Mouse (Mus musculus): ENCODE results near the gene Trap1. TPM values are rescaled to one million over a fixed set of nuclear protein-coding genes. Genes with fewer than 3 reads are reported as not detected.
"Not testable (repeated sequence)": the region's sequence is repeated elsewhere in the genome, so short reads cannot be mapped to it uniquely, and the experiment has no call there.

Trap1 gene
- polyA plus RNA-seq, 1 experiment from 2014 or later = 68.3 TPM

DNA sequence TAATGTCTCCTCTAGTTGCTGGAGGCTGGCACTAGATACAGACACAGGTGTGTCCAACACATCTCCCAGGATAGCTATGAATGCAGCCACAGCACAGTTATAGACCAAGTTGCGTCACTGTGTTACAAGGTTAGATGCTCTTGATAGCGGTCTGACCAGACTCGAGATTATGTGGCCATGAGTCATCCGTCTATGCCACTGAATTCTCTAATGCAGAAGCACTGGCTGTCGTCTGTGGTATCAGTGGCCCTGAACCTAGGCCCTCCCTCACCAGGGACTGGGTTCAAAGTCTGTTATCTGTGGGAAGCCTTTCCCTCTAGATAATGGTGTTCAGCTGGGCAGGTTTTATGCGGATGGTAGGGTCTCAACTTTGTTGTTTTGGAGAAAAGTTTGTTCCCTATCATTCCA is 45.3 kb downstream of the Trap1 start:
- H3K4me3 ChIP-seq (replicated peaks) = no peak overlapping the region
- whole genome bisulfite sequencing = 91% methylated on average over 6 of the region's 6 CpGs
- no peak overlapping the region for H3K9ac ChIP-seq
- no peak overlapping the region for H3K27ac ChIP-seq
- peaks cover 11% of the 10 kb centered on the region for H3K36me3 ChIP-seq (replicated peaks)
- no peak overlapping the region for H3K4me2 ChIP-seq
- H3K9me3 ChIP-seq = no peaks in the 10 kb centered on the region
- no peak for ATAC-seq (ENCODE audit: low FRiP score)
- no peaks in the 10 kb centered on the region for H3K27me3 ChIP-seq
- no peaks in the 10 kb centered on the region for H3K4me1 ChIP-seq

DNA sequence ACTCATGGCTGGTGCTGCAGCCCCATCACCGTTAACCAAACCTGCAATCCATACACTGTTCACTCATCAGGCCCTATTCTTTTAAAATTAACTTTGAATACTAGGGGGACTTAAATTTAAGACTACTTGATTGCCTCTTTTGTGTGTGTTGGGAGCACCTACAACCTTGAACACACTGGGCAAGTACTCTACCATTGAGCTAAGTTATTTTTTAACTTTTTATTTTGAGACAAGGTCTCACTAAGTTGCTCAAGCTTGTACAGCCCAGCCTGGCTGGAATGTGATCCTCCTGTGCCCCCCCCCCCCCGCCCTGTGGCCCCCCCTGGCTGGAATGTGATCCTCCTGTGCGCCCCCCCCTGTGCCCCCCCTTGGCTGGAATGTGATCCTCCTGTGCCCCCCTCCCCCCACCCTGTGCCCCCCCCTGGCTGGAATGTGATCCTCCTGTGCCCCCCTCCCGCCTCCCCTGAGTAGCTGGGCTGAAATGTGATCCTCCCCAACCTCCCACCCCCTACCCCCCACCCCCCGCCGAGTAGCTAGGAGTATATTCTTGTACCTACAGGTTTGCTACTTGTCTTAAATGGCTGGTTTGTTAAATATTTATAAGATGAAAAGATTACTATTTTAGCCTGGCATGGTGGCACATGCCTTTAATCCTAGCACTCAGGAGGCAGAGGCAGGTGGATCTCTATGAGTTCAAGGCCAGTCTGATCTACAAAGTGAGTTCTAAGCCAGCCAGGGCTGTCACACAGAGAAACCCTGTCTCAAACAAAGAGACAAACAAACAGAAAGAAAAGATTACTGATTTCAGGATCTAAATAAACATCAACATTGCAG is 46.0 kb downstream of the Trap1 start:
- Histone ChIP-seq H3K9me3 (no peaks in the 10 kb centered on the region), H3K27me3 (no peaks in the 10 kb centered on the region), H3K36me3 (replicated peaks) (peaks cover 5% of the 10 kb centered on the region), H3K4me1 (no peaks in the 10 kb centered on the region), H3K27ac (no peak overlapping the region), H3K4me3 (replicated peaks) (no peak overlapping the region), H3K4me2 (no peak overlapping the region), H3K9ac (no peak overlapping the region)
- ATAC-seq (ENCODE audit: low FRiP score) = no peak
- 79% methylated on average over 4 of the region's 6 CpGs for WGBS

DNA sequence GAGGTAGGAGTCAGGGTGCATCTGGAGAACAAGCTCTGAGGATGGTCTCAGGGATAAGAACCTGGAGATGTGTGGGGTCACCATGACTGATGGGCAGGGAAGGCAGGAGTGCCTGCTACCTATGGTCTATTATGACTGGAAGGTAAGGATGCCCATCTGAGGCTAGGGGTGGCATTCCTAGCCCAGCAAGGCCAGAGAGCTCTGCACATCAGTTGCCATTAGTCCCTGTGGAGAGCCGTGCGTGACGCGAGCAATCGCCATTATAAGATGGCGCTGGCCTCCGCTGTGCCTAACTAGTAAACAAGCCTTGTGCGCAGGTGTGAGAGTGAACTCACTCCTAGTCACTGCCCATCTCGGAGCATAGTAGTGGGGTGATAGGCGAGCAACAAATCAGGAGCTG is 47.1 kb downstream of the Trap1 start:
- H3K9me3 ChIP-seq = no peaks in the 10 kb centered on the region
- H3K4me1 ChIP-seq = no peaks in the 10 kb centered on the region
- ATAC-seq (ENCODE audit: low FRiP score) = no peak
- H3K4me2 ChIP-seq = no peak overlapping the region
- H3K4me3 ChIP-seq (replicated peaks) = no peak overlapping the region
- no peak overlapping the region for H3K9ac ChIP-seq
- H3K27ac ChIP-seq = no peak overlapping the region
- no peaks in the 10 kb centered on the region for H3K36me3 ChIP-seq (replicated peaks)
- H3K27me3 ChIP-seq = no peaks in the 10 kb centered on the region
- WGBS = 93% methylated on average over 10 of the region's 10 CpGs

DNA sequence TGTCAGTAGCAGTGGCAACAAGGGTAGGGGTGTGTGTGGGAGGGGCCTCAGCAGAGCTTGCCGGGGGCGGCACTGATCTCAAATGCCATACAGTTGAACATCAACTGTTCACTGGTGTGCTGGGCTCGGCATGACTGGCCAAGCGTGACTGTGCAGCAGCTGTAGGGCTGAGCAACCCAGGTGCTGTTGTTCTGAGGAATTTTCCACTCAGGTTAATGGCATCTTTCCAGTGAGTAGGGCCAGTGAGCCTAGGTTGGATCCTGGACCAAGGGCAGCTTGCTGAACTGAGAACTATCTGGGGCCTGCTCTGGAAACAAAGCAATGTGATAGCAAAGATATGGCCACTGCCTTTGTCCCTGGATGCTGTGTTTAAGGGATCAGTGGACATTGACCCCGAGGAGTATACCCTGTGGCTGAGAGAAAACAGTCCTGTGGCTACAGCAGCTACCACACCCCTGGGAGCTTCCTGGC is 48.2 kb downstream of the Trap1 start:
- Histone ChIP-seq H3K4me2 (no peak overlapping the region), H3K27ac (no peak overlapping the region), H3K27me3 (no peaks in the 10 kb centered on the region), H3K9ac (no peak overlapping the region), H3K9me3 (no peaks in the 10 kb centered on the region), H3K4me3 (replicated peaks) (no peak overlapping the region), H3K36me3 (replicated peaks) (no peaks in the 10 kb centered on the region), H3K4me1 (no peaks in the 10 kb centered on the region)
- ATAC-seq (ENCODE audit: low FRiP score) = no peak
- WGBS = 90% methylated on average over 5 of the region's 5 CpGs

DNA sequence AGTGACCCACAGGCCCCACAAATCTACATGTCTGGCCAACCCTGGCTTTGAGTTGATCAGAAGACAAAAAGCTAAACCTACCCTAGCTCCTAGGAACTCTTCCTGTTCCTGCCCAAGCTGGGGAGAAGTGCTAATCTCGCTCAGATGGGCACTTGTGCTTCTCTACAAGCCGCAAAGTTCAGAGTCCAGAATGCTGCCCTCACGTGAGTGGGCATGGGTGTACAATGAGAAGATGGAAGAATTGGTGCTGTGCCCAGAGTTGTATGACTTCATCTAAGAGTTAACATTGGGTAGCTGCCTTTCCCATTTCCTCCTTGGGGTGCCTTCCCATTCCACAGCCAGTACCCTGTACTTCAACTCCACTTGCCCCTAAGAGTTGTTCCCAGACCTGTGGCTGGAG is 50.4 kb downstream of the Trap1 start:
- ATAC-seq (ENCODE audit: low FRiP score) = no peak
- H3K4me1 ChIP-seq = no peaks in the 10 kb centered on the region
- H3K4me3 ChIP-seq (replicated peaks) = no peak overlapping the region
- H3K36me3 ChIP-seq (replicated peaks) = no peaks in the 10 kb centered on the region
- no peaks in the 10 kb centered on the region for H3K9me3 ChIP-seq
- WGBS = 74% methylated on average over 3 of the region's 3 CpGs
- H3K27me3 ChIP-seq = no peaks in the 10 kb centered on the region
- H3K9ac ChIP-seq = no peak overlapping the region
- H3K27ac ChIP-seq = no peak overlapping the region
- H3K4me2 ChIP-seq = no peak overlapping the region

DNA sequence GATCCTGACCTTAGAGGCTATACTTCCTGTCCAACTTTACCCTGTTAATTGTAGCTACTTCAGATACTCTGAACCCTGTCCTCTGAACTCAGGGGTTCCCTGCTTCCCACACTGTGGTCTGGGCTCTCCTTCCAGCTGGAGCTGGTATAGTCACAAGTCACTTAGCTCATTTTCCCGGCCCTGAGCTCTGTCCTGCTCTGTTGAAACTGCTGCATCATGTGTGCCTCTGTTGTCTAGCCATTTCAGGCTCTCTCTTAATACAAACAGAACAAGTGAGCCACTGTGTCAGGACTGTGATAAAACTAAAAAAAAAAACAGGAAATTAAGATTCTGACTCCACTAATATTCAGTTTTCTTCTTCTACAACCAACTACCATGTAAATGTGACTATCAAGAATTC is 51.0 kb downstream of the Trap1 start:
- H3K27ac ChIP-seq = no peak overlapping the region
- H3K27me3 ChIP-seq = no peaks in the 10 kb centered on the region
- H3K4me3 ChIP-seq (replicated peaks) = no peak overlapping the region
- ATAC-seq (ENCODE audit: low FRiP score) = no peak
- H3K9ac ChIP-seq = no peak overlapping the region
- no peak overlapping the region for H3K4me2 ChIP-seq
- WGBS = 67% methylated on average over 1 of the region's 1 CpGs
- H3K36me3 ChIP-seq (replicated peaks) = no peaks in the 10 kb centered on the region
- no peaks in the 10 kb centered on the region for H3K9me3 ChIP-seq
- H3K4me1 ChIP-seq = no peaks in the 10 kb centered on the region

- H3K27ac ChIP-seq = no peak overlapping the region
- H3K4me3 ChIP-seq (replicated peaks) = no peak overlapping the region
- WGBS = 74% methylated on average over 4 of the region's 4 CpGs
- no peaks in the 10 kb centered on the region for H3K4me1 ChIP-seq
- no peaks in the 10 kb centered on the region for H3K27me3 ChIP-seq
- H3K36me3 ChIP-seq (replicated peaks) = no peaks in the 10 kb centered on the region
- no peak for ATAC-seq (ENCODE audit: low FRiP score)
- no peaks in the 10 kb centered on the region for H3K9me3 ChIP-seq
- no peak overlapping the region for H3K9ac ChIP-seq
- no peak overlapping the region for H3K4me2 ChIP-seq
Measured at GRCm38 (mm10) chr16:4022719-4023118, 54.9 kb downstream of the Trap1 start.

DNA sequence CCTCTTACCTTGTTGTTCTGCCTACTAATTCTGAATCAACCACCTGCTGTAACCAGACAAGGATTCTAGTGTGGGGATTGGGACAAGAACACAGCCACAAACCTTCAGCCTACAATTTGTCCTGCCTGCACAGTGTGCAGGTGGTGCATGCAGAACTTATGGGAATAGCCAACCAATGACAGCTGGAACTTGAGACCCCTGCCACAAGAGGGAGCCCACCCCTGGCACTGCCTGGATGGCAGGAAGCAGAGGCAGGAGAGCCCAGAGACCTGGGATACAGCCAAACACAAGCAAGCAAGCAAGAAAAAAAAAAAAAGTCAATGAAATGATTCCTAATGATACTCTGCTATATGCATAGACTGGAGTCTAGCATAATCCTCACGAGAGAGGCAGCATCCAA is 56.4 kb downstream of the Trap1 start:
- WGBS = 81% methylated on average over 1 of the region's 1 CpGs

GRCm38 (mm10) chr16:4017466-4017865 is 60.2 kb downstream of the Trap1 start:
- H3K27me3 ChIP-seq; H3K27ac ChIP-seq; H3K36me3 ChIP-seq (replicated peaks); H3K4me1 ChIP-seq; H3K9ac ChIP-seq; H3K4me2 ChIP-seq; ATAC-seq (ENCODE audit: low FRiP score); H3K9me3 ChIP-seq; H3K4me3 ChIP-seq (replicated peaks): not testable (repeated sequence)
- WGBS = 84% methylated on average over 6 of the region's 6 CpGs

More for the DNA sequence above, 56.4 kb downstream of the Trap1 start:
- Histone ChIP-seq H3K4me2 (no peak overlapping the region), H3K27ac (no peak overlapping the region), H3K36me3 (replicated peaks) (no peaks in the 10 kb centered on the region), H3K4me3 (replicated peaks) (no peak overlapping the region), H3K9ac (no peak overlapping the region), H3K9me3 (no peaks in the 10 kb centered on the region), H3K27me3 (no peaks in the 10 kb centered on the region), H3K4me1 (no peaks in the 10 kb centered on the region)
- no peak for ATAC-seq (ENCODE audit: low FRiP score)

- H3K4me3 ChIP-seq (replicated peaks); H3K27ac ChIP-seq; ATAC-seq (ENCODE audit: low FRiP score); H3K4me1 ChIP-seq; H3K9me3 ChIP-seq; H3K9ac ChIP-seq; H3K27me3 ChIP-seq; H3K36me3 ChIP-seq (replicated peaks); H3K4me2 ChIP-seq: not testable (repeated sequence)
- 82% methylated on average over 17 of the region's 17 CpGs for WGBS
Measured at GRCm38 (mm10) chr16:4016786-4017185, 60.8 kb downstream of the Trap1 start.

DNA sequence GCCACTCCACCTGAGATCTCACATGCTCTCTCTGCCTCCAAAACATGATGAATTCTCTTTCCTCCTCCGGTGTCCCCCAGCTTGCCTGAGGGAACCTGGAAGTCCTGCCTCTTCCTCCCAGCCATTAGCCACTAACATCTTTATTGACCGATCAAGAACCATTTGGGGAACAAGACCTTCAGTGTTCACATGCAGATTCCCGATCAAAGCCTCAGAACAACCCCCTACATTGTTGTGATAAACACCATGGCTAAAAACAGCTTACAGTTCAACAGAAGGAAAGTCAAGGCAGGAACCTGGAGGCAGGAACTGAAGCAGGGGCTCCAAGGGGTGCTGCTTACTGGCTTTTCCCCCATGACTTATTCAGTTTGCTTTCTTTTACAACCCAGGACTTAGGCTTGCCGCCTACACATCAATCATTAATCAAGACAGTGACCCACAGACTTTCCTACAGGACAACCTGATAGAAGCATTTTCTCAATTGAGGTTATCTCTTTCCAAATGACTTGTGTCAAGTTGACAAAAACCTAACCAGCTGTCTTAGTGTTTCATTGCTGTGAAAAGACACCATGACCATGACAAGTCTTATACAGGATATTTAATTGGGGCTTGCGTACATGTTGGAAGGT is 63.5 kb downstream of the Trap1 start:
- Histone ChIP-seq H3K9me3 (0 out of 2 replicates have a peak, but pooled peaks cover 4% of the 10 kb centered on the region), H3K4me3 (replicated peaks) (no peak overlapping the region)
- no peak for ATAC-seq (ENCODE audit: low FRiP score)

GRCm38 (mm10) chr16:4012882-4013570 is 64.6 kb downstream of the Trap1 start:
- no peak for ATAC-seq (ENCODE audit: low FRiP score)
- H3K27me3 ChIP-seq = no peaks in the 10 kb centered on the region
- no peak overlapping the region for H3K27ac ChIP-seq
- no peak overlapping the region for H3K4me2 ChIP-seq
- H3K4me3 ChIP-seq (replicated peaks) = no peak overlapping the region
- H3K36me3 ChIP-seq (replicated peaks) = no peaks in the 10 kb centered on the region
- WGBS = 76% methylated on average over 4 of the region's 4 CpGs
- H3K4me1 ChIP-seq = no peaks in the 10 kb centered on the region
- H3K9me3 ChIP-seq = 0 out of 2 replicates have a peak, but pooled peaks cover 4% of the 10 kb centered on the region
- H3K9ac ChIP-seq = no peak overlapping the region

More for the DNA sequence above, 63.5 kb downstream of the Trap1 start:
- Histone ChIP-seq H3K9ac (no peak overlapping the region), H3K36me3 (replicated peaks) (no peaks in the 10 kb centered on the region), H3K27ac (no peak overlapping the region), H3K27me3 (no peaks in the 10 kb centered on the region), H3K4me1 (no peaks in the 10 kb centered on the region), H3K4me2 (no peak overlapping the region)
- 85% methylated on average over 5 of the region's 5 CpGs for WGBS
